Mouse (Mus musculus) common myeloid progenitor, adult 5-6 weeks (primary cell): ENCODE results near the gene Jph2. TPM values are rescaled to one million over a fixed set of nuclear protein-coding genes. Genes with fewer than 3 reads are reported as not detected.

Experiments used
- ATAC-seq: replicated peaks from 2 replicates; pipeline ENCODE4 v1.8.0; 2016; ENCODE audit warnings: low read depth, mild to moderate bottlenecking, moderate TSS enrichment, inconsistent platforms; ENCODE audit not compliant: poor library complexity, severe bottlenecking
- total RNA-seq: library from RNA; stranded (forward); fragments of 200-1000, 187-1606 nt; gene quantifications from 2 replicates; pipeline ENCODE4 v1.2.3, GENCODE M21; 2017

The Jph2 gene
- total RNA-seq, 1 experiment from 2014 or later = not detected

DNA sequence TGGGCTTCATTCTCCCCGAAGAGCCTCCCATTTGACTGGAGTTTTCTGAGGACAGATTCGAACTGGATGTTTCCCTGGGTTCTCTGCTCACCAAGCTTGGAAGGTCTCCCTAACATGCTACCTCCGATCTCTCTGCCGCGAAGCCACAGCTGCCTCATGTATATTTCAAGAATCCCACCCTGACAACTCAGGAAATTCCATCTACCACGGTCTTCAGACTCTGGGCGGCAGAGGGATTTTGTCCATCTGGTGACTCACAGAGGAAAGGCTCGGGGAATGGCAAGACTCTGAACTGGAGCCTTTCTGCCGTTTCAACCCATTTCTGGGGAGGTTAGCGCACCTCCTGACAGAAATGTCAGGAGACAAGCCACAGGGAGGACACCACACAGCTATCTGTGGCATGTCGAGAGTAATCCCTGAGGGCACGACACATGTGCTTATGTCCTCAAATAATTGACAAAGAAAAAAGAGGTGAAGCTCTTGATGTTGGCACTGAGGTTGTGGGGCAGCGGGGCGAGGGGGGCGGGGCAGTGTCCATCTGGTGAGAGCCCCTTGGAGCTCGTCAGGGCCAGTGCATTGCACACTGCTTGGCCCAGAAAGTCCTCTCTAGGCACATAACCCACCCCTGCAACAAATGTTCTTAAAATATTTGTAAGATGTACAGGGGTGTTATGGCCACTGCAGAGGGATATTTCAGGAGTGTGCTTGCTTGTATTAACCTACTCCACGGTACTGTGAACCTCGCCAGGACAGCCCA lies 32.8 kb downstream of the Jph2 start:
- ATAC-seq = no peak

DNA sequence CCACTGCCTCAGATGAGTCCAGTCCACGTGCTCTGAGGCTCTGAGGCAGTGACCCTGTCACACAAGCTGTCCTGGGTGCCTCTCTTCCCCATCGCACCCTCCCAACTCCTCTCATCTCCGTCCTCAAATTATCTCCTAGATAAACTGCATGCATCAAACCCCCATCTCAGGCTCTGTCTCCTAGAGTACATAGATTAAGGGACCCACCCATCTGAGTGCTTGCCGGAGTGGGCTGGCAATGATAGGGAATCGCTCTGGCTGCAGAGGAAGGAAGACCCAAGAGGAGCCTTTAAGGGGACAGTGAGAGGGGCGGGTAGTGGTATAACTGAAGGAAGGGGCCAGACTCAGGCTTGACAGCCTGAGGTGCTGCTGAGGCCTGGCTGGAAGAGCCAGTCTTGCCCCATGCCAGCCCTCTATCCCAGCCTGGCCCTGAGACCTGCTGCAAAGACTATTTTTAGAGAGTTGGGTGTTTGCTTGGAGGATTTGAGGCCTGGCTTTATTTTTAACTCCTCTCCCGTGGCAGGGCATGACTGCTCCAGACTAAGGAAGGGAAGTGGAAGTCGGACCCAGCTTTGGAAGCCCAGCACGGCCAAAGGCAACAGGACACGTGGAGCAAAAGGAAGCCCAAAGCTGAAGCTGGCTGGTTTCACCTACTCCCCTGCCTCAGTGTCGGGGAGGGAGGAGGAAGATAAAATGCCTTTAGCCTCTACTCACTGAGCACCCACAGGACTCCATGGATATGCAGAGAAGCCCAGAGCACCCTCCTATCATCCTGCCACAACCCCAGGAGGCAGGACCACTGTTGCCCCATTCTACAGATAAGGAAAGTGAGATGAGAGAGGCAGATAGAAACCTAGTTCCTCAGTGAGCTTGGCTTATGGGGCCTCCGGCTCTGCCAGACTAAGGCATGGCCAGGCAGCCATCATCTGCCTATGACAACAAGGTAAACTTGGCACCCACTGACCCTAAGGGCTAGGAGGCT lies 34.6 kb downstream of the Jph2 start:
- ATAC-seq = no peak

DNA sequence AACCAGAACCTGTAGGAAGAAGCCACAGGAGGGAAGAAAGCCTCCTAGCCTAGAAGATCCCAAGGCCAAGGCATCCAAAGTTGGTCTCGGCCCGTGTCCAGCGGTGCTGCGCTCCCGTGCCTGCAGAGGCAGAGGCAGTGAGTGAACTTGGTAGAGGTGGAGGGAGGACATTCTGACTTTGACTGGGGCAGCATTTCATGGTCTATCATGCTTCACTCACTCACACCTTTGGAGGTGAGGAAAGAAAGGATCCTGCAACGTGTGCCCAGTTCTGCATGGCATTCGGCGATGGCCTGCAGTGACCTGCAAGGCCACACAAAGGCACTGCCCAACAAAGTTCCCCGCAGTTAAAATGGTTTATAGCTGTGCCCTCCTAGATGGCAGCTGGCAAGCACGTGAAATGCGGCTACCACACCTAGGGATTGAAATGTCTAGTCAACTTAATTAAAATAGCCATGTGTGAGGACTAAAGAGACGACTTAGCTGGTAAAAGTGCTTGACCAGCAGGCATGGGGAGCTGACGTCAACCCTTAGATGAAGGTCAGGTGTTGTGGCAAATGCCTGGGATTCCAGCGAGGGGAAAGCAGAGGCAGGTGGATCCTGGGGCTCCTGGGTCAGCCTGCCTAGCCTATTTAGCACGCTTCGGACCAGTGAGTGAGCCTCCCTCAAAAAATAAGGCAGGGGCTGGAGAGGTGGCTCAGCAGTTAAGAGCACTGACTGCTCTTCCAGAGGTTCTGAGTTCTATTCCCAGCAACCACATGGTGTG lies 36.8 kb downstream of the Jph2 start:
- ATAC-seq = no peak

DNA sequence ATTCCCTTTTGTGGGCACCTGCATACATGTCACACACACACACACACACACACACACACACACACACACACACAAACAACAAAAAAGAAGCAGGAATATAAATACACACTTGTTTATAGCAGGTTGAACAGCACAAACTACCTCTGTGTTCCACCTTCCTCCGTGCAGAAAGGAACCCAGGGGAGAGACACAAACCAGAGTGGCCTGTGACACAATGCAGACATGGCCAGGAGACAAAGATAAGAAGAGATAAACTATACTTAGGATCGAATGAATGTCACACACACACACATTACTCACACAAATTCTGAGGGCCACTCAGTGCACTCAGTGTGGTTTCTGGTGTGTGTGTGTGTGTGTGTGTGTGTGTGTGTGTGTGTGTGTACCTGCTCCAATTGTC lies 38.5 kb downstream of the Jph2 start:
- ATAC-seq = no peak

DNA sequence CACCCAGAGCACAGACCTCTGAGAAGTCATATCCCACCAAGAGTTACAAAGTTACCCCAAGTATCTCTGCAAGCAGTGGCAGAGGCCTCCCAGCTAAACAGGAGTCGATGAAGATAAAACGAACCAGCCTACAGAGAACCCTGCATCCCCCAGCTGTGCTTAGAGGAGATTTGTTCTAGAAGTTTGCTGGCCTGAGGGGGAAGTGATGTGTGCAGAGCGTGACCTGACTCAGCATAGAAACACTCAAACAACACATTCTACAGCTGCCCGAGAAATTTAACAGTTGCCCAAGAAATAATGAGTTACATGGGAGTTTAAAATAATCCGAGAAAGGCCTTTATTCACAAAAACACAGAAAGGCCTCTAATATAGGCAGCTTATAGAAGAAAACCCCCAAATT lies 39.1 kb downstream of the Jph2 start:
- ATAC-seq = no peak

DNA sequence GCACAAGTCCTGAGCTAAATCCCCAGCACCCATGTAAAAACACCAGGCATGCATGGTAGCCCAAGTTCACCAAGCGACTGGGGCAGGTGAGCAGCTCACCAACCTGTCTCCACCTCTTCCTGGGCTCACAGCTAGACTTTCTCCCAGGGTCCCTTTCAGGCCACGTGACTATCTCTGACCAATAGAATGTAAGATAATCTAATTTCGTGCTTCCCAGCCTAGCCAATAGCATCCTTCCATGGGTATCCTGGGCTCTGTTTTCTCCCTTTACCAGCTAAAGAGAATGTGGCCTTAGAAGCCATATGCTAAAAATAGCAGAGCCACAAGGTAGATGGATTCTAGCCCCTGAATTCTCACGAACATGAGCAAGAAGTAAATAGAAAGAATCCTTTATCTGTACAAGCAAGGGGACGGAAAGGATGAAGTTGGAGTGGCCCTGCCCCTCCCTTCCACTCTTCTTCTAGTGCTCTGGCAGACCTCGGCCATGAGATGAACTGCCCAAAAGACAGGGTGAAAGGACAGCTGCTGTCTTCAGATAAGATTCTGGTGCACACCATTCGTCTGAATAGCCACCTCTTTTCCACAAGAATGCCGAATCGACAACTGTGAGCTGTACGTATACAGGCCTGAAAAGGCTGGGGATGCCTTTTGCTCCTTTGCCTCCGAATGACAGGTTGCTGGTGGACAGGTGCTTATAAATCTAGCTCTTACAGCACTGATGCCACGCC lies 41.5 kb downstream of the Jph2 start:
- 0 out of 2 replicates have a peak, but pooled peaks have one; percentile 29 for ATAC-seq

DNA sequence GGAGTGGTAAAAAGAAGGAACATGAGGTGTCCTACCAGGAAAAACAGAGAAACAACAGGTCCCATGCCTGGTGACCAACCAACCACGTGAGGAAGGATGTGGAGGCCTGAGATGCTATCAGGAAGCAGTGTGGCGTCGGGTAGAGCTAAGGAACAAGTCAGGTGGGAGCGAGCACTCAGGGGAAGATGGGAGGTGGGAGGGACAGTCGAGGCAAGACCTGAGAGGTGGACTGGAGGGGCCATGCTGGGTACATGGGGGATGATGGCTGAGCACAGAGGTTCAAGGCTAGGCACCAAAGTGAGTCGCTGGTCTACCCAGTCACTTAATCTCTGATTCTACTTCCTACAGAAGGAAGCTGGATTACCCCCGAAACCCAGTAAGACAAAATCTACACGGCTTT lies 42.1 kb downstream of the Jph2 start:
- ATAC-seq = no peak

DNA sequence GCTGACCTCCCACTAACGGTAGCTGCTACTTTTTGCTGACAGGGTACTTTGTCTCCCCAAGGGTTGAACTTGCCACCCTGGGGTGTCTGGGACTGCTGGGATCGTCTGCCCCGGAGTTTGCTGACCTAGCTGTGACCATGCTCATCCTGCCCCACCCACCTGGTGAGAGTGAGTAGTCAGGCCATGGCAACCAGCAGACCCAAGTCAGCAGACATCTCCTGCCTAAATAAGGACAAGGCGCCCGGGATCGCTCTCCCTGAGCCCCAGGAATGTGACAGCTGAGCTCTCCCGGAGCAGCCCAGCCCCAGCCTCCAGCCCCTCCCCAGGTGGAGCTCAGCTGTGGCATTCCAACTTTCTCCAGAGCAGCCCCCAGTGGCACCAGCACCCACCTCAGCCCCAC lies 44.1 kb downstream of the Jph2 start:
- no peak for ATAC-seq

DNA sequence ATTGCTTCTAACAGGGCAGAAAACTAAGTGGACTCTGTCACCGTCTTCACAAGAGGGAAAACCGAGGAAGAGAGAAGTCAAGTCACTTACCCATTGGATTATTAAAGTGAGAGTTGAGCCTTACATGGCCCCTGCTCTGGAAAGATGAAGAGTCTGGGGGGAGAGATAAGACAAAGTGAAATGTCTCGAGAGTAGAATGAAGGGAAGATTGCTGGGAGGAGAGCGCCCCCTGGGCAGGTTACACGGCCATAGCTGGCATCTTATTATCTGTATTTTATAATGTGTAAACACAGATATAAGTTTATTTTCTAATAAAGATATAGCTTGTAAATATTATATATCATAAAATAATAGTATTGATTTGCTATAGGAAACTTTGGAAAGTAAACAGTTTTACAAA lies 47.4 kb downstream of the Jph2 start:
- no peak for ATAC-seq

DNA sequence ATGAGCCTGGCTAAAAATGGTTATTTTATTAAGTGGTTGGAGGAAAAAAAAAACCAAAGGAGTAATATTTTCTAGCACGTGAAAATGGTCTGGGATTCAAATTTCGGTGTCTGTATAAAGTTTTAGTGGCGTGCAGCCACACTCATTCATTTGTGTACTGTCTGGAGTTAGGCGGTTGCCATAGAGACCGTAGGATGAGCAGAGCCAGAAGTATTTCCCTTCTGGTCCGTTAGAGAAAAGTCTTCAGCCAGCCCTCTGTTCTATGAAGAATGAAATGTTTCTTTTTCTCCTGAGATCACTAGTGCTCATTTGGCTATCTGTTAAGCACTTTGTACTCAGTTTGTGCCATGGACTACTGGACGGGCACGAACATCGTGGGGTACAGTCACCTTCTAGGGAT lies 48.4 kb downstream of the Jph2 start:
- ATAC-seq = no peak

DNA sequence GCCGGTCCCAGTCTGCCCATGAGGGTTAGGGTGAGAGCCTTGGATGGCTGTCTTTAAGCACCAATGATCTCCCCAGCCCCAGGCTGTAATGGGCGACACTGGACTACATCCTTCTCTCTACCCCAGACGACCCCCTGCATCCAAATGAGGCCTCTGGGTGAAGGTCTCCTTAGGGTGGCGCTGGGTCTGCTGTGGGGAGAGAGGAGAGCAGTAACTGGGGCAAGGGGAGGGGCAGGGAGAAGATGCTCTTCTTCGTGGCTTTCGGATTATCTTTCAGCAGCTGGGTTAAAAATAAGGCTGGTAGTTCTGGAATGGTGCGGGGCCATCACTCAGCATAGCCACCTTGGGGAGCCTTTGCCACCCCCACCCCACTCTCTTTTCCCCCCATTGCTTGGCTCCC lies 49.1 kb downstream of the Jph2 start:
- no peak for ATAC-seq

DNA sequence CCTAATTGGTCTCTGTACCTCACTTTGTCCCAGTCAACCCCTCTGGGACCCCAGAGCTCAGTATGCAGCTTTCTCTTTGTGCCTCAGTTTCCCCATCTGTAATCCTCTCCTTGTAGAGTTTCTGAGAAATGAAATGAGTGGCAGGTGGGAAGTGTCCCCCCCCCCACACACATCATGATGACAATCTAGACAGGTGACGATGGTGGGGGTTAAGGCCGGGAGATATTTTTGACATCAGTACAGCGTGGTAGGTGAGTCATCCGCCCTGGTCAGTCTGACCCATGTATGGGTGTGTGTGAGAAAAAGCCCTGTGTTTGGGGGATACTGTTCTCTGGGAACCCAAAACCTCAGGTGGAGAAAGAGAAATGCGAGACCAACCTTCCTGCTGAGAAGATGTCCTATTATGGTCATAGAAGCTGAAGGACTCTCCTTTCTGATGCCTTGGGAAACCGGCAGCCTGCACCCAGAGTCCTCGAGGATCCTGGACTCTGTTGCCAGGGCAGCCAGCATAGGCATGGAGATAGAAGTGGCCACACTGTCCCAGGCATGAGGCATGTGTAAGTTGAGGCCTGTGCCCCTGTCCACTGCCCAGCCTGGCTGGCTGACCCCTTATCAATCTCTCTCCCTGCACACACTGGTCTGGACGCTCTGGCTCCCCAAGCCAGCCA lies 50.1 kb downstream of the Jph2 start:
- no peak for ATAC-seq

DNA sequence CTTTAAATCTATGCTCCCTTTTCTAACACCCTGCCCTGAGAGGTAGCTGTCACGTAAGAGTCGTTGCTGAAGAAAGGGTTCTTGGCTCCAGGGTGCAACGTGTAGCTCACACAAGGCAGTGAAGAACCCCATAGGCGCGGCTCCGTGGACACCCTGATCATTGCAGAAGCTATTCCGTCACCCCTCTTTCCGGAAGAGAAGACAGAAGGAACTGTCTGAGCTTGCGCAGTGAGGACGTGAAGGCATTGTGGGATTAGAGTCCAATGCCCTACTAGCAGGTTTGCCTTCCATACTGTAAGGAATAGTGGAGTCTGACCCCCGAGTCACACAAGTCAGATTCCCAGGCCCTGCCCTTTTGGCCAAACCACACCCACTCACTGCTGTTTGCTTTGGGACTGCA lies 51.3 kb downstream of the Jph2 start:
- no peak for ATAC-seq

DNA sequence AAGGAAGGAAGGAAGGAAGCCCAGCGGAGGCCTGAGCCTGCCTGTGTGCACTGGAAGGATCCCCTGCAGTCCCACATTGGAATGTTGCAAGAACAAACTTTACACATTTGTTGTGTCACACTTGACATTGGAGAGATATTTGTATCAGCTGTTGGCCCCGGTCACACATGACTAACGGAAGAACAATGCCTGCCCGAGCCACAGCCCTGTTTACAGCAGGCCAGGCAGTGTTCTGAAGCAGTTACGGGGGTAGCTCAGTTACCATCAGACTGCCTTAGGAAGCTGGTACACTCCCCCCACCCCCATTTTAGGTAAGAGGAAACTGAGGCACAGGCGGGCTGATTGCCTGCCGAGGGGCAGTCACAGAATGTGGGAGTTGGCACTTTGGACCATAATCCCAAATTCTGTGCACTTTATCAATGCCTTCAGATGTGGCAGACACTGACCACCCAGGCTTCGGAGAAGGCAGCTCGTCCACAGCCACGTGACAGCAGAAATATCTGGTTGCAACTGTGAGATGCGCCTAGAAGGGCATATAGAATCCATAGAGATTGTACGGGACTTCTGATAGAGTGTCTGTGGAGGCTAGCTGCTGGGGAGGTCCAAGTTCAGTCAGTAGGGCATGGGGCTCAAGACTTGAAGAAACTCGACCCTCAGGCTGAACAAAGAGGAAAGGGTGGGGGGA lies 52.7 kb downstream of the Jph2 start:
- ATAC-seq = no peak

DNA sequence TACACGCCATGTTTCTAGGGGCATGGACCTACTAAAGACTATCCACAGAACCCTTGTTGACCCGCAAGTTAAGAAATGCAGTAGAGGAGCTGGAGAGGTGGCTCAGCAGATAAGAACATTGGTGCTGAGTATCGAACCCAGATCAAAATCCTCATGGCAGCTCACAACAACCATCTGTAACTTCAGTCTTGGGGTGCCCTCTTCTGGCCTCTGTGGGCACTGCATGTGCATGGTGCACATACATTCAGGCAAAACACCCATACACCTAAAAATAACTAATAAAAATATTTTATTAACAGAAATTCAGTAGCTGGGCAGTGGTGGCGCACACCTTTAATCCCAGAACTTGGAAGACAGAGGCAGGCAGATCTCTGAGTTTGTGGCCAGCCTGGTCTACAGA lies 54.1 kb downstream of the Jph2 start:
- ATAC-seq = no peak

DNA sequence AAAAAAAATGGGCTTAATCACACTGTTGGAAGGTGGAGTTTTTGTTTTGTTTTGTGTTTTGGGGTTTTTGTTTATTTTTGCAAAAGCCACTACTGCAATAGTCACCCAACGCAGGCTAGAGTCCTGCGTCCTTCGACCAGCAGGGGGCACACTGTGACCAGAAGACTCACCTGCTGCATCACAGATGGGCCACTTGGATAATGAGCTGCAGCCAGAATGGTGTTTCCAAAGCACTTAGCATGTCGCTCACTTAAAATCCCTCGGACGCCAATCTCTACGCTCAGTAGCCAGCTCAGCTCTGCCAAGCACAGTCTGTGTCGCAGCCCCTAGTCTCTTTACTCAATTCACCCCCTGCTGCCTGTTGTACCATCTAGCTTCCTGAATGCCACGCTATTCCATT lies 57.5 kb downstream of the Jph2 start:
- ATAC-seq = peak; percentile 79

DNA sequence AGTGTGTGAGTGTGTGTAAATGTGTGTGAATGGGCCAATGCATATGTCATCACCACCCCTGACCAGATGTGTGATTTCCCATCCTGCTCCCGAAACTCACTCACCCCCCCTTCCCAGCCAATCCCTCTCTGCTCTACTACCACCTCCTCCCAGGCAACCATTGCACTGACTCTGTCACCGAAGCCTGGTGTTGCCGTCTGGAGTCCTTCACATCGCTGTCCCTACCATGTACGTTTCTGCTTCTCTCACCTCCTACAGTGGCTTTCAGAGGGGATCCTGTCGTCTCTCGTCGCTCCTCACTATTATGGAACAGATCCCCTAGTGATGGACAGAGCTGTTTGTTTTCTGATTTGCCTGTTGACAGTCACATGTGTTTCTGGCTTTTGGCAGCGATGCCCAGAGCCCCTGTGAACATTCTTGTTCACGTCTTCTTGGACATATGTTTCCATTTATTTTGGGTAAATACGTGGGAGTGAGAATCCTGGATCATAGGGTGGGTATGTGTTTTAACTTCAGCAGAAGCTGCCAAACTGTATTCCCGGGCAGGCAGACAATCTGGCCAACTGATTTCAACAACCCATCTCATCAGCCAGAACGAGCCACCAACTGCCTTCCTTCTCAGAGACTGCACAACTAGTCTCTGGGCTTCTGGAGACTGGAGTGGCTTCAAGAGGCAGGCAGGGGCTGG lies 65.3 kb downstream of the Jph2 start:
- no peak for ATAC-seq

DNA sequence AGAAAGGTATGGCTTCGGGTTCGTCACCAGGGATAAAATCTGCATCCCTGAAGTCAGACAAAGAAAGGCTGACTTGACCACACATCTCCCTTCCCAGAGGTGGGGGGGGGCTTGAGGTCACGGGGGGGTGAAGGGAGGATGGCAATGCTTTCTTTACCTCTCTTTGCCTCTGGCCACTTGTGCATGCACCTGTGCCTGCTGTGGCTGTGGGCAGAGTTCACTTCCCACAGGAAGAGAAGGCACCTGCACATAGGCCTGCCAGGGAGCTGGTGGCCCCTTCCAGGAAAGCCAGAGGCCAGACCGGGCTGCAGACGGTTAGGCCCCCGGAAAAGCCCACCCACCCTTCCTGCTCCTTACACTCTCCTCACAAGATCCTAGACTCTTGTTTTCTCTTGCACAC lies 66.4 kb downstream of the Jph2 start:
- ATAC-seq = no peak
